Mouse (Mus musculus) neural tube, embryonic 13.5 days (tissue): Measurements from ENCODE around the gene Ikzf5. TPM values are rescaled to one million over a fixed set of nuclear protein-coding genes. Genes with fewer than 3 reads are reported as not detected.
A peak's percentile ranks its signal among the peaks of the same experiment; 100 is the strongest.
"Not testable (repeated sequence)": the region's sequence is repeated elsewhere in the genome, so short reads cannot be mapped to it uniquely, and the experiment has no call there.

Experiments used
- ATAC-seq: fragments of 200-750 bp; cut with Nextera tagmentation; 2 replicates; pipeline ENCODE4 v1.8.0; 2017; ENCODE audit warnings: low read depth, mild to moderate bottlenecking, moderate TSS enrichment, moderate library complexity
- H3K27ac ChIP-seq: fragments of 300-500 bp; sonication (generic); replicated peaks from 2 replicates; pipeline ENCODE4 v1.5.1; 2015; ENCODE audit warnings: moderate library complexity, mild to moderate bottlenecking, inconsistent platforms
- H3K27me3 ChIP-seq: fragments of 300-500 bp; sonication (generic); 2 replicates; pipeline ENCODE4 v1.6.1; 2015; ENCODE audit warnings: mild to moderate bottlenecking, inconsistent platforms
- H3K36me3 ChIP-seq: fragments of 300-500 bp; sonication (generic); 2 replicates; pipeline ENCODE4 v1.6.1; 2015; ENCODE audit warnings: mild to moderate bottlenecking, inconsistent platforms
- H3K4me1 ChIP-seq: fragments of 300-500 bp; sonication (generic); replicated peaks from 2 replicates; pipeline ENCODE4 v1.6.1; 2015; ENCODE audit warnings: inconsistent platforms
- H3K4me2 ChIP-seq: fragments of 300-500 bp; sonication (generic); 2 replicates; pipeline ENCODE4 v1.6.1; 2015; ENCODE audit warnings: inconsistent platforms, mild to moderate bottlenecking, moderate library complexity
- H3K4me3 ChIP-seq: fragments of 300-500 bp; sonication (generic); 2 replicates; pipeline ENCODE4 v1.5.1; 2015; ENCODE audit warnings: mild to moderate bottlenecking, inconsistent platforms
- H3K9ac ChIP-seq: fragments of 300-500 bp; sonication (generic); 2 replicates; pipeline ENCODE4 v1.6.1; 2015; ENCODE audit warnings: moderate library complexity, mild to moderate bottlenecking, inconsistent platforms
- H3K9me3 ChIP-seq: fragments of 300-500 bp; sonication (generic); 2 replicates; pipeline ENCODE4 v1.6.1; 2016; ENCODE audit warnings: inconsistent platforms
- WGBS: fragments of 180-500 bp; shearing (Covaris S2); methylation state at CpG from one replicate; pipeline ENCODE4 v1.1.7; 2015; 5-methylcytosine and 5-hydroxymethylcytosine counted together
- polyA plus RNA-seq: library from polyadenylated mRNA; unstranded; fragments of >200 nt; fragmentation: Nextera tagmentation; extraction: Ambion mirVana; gene quantifications from 2 replicates; pipeline ENCODE4 v1.2.1, GENCODE M21; 2015

Ikzf5 gene
- 12.6 and 15.5 TPM in 2 replicates for polyA plus RNA-seq

GRCm38 (mm10) chr7:131410416-131411058 lies at the start of gene Ikzf5, which contains the start of gene Acadsb:
Gene Ikzf5 (minus strand): TSS chr7:131410521.
Gene Acadsb (plus strand): TSS chr7:131410601.
- H3K27me3 ChIP-seq = no peaks in the 10 kb centered on the region
- peak within 1 kb of the TSS; percentile 92 for H3K4me2 ChIP-seq
- WGBS = under 1% methylated on average over 42 of the region's 42 CpGs
- H3K9ac ChIP-seq = peak within 1 kb of the TSS; percentile 95
- peak within 1 kb of the TSS; percentile 81 for H3K27ac ChIP-seq
- H3K4me3 ChIP-seq = peak within 1 kb of the TSS; percentile 97
- peak; percentile 98 for ATAC-seq
- H3K4me1 ChIP-seq = peaks cover 35% of the 10 kb centered on the region
- no peaks in the 10 kb centered on the region for H3K9me3 ChIP-seq
- no peaks in the 10 kb centered on the region for H3K36me3 ChIP-seq

GRCm38 (mm10) chr7:131456714-131457113 lies 46.4 kb upstream of the Ikzf5 start:
- no peaks in the 10 kb centered on the region for H3K36me3 ChIP-seq
- H3K9ac ChIP-seq = no peak overlapping the region
- H3K4me2 ChIP-seq = no peak overlapping the region
- H3K27ac ChIP-seq = no peak overlapping the region
- no peak for ATAC-seq
- no peaks in the 10 kb centered on the region for H3K4me1 ChIP-seq
- 0 out of 2 replicates have a peak, but pooled peaks cover 1% of the 10 kb centered on the region for H3K9me3 ChIP-seq
- 91% methylated on average over 5 of the region's 5 CpGs for WGBS
- no peaks in the 10 kb centered on the region for H3K27me3 ChIP-seq
- H3K4me3 ChIP-seq = no peak overlapping the region

GRCm38 (mm10) chr7:131437051-131437450 lies 26.7 kb upstream of the Ikzf5 start:
- no peak for ATAC-seq
- Histone ChIP-seq H3K27me3 (no peaks in the 10 kb centered on the region), H3K9me3 (no peaks in the 10 kb centered on the region), H3K27ac (no peak overlapping the region), H3K4me2 (no peak overlapping the region), H3K36me3 (peaks cover 15% of the 10 kb centered on the region), H3K4me3 (no peak overlapping the region), H3K9ac (no peak overlapping the region), H3K4me1 (no peaks in the 10 kb centered on the region)
- WGBS = 60% methylated on average over 3 of the region's 3 CpGs

DNA sequence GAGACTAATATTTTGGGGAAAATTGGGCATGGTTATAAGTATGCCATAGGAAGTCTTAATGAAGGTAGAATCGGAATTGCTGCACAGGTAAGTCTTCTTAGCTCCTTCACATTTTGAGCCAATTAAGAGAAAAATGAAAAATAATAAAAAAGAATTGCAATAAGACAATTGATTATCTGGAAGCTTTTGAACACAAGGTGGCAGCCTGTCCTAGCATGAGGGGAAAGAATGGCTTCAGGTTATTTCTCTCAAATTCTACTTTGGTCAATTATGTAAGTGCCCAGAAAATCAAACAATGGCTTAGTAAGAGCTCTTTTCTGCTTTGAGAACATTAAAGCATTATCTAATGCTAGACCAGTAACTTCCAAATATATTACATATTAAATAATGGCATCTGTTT lies 24.0 kb upstream of the Ikzf5 start:
- Histone ChIP-seq H3K9me3 (no peaks in the 10 kb centered on the region), H3K27ac (no peak overlapping the region), H3K4me3 (no peak overlapping the region), H3K36me3 (peaks cover 24% of the 10 kb centered on the region), H3K9ac (no peak overlapping the region), H3K4me2 (no peak overlapping the region), H3K4me1 (no peaks in the 10 kb centered on the region), H3K27me3 (no peaks in the 10 kb centered on the region)
- ATAC-seq = no peak
- WGBS = 83% methylated on average over 1 of the region's 1 CpGs

GRCm38 (mm10) chr7:131432244-131432643 lies 21.9 kb upstream of the Ikzf5 start:
- ATAC-seq = peak; percentile 40; the same call in 1 of the 2 replicates
- H3K27me3 ChIP-seq = no peaks in the 10 kb centered on the region
- peaks cover 39% of the 10 kb centered on the region for H3K36me3 ChIP-seq

GRCm38 (mm10) chr7:131427331-131427730 lies 17.0 kb upstream of the Ikzf5 start:
- H3K27ac ChIP-seq = no peak overlapping the region
- no peak overlapping the region for H3K9ac ChIP-seq
- no peak overlapping the region for H3K4me3 ChIP-seq
- no peak overlapping the region for H3K4me2 ChIP-seq
- ATAC-seq = no peak
- H3K9me3 ChIP-seq = no peaks in the 10 kb centered on the region
- WGBS = 90% methylated on average over 5 of the region's 5 CpGs
- H3K36me3 ChIP-seq = peaks cover 45% of the 10 kb centered on the region
- no peaks in the 10 kb centered on the region for H3K4me1 ChIP-seq
- H3K27me3 ChIP-seq = no peaks in the 10 kb centered on the region

More at GRCm38 (mm10) chr7:131432244-131432643, 21.9 kb upstream of the Ikzf5 start:
- Histone ChIP-seq H3K4me3 (no peak overlapping the region), H3K27ac (no peak overlapping the region), H3K9ac (no peak overlapping the region), H3K4me1 (no peaks in the 10 kb centered on the region), H3K9me3 (no peaks in the 10 kb centered on the region), H3K4me2 (no peak overlapping the region)
- WGBS = 20% methylated on average over 1 of the region's 1 CpGs

DNA sequence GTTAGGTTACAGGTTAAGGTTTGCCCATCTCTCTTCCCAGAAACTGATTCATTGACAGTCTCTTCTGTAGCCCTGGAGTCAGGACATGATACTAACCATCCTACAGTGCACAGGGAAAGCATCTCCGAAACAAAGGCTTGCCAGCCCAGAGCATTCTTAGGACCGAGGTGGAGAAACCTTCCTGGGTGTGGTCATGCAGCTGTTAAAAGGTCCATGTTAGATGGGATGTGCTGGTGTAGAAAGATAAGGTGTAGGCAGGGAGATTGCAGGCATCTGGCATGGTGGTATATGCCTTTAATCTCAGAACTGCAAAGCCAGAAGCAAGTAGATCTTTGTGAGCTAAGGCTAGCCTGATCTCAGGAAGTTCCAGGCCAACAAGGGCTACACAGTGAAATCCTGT lies 14.6 kb upstream of the Ikzf5 start:
- 91% methylated on average over 2 of the region's 2 CpGs for WGBS
- H3K4me2 ChIP-seq = no peak overlapping the region
- no peak for ATAC-seq
- no peaks in the 10 kb centered on the region for H3K27me3 ChIP-seq
- no peak overlapping the region for H3K4me3 ChIP-seq
- no peak overlapping the region for H3K27ac ChIP-seq
- no peaks in the 10 kb centered on the region for H3K9me3 ChIP-seq
- H3K9ac ChIP-seq = no peak overlapping the region
- H3K36me3 ChIP-seq = peaks cover 26% of the 10 kb centered on the region; the same call in 1 of the 2 replicates
- H3K4me1 ChIP-seq = no peaks in the 10 kb centered on the region

GRCm38 (mm10) chr7:131417605-131418004 lies 7.3 kb upstream of the Ikzf5 start:
- no peak for ATAC-seq
- H3K4me3 ChIP-seq = no peak overlapping the region
- no peaks in the 10 kb centered on the region for H3K36me3 ChIP-seq
- H3K9me3 ChIP-seq = no peaks in the 10 kb centered on the region
- no peak overlapping the region for H3K9ac ChIP-seq
- no peaks in the 10 kb centered on the region for H3K27me3 ChIP-seq
- peaks cover 4% of the 10 kb centered on the region for H3K4me1 ChIP-seq
- H3K27ac ChIP-seq = no peak overlapping the region
- H3K4me2 ChIP-seq = no peak overlapping the region

DNA sequence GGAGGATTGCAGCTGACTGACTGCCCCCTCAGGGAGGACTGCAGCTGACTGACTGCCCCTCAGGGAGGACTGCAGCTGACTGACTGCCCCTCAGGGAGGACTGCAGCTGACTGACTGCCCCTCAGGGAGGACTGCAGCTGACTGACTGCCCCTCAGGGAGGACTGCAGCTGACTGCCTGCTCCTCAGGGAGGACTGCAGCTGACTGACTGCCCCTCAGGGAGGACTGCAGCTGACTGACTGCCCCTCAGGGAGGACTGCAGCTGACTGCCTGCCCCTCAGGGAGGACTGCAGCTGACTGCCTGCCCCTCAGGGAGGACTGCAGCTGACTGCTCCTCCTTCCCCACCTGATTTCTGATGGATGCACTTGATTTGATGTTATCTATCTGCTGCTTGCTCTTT lies 6.4 kb upstream of the Ikzf5 start:
- H3K36me3 ChIP-seq, H3K9ac ChIP-seq, ATAC-seq, H3K9me3 ChIP-seq, H3K4me3 ChIP-seq, H3K27ac ChIP-seq, H3K4me2 ChIP-seq, H3K27me3 ChIP-seq: not testable (repeated sequence)
- peaks cover 13% of the 10 kb centered on the region for H3K4me1 ChIP-seq

DNA sequence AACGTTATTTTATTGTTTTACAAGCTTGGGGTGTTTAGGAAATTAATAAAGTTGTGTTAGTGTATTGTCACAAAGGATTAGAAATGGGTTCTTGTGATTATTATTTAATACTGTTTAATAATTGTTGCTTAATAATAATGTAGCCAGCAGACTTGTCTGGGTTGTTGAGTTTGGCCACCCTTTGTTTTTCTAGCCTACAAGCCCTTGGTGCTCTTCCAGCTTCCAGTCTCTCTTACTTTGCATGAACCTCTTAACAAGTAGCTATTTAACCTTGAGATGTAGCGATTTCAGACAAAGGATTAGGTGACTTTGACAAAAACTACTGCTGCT lies 1.6 kb upstream of the Ikzf5 start:
- Histone ChIP-seq H3K4me3 (peak overlapping the region; percentile 97; the same call in 1 of the 2 replicates), H3K9me3 (no peaks in the 10 kb centered on the region), H3K9ac (peak overlapping the region; percentile 95), H3K27ac (no peak overlapping the region), H3K4me1 (peaks cover 36% of the 10 kb centered on the region), H3K4me2 (peak overlapping the region; percentile 59), H3K36me3 (no peaks in the 10 kb centered on the region), H3K27me3 (no peaks in the 10 kb centered on the region)
- WGBS = 33% methylated on average over 2 of the region's 2 CpGs
- ATAC-seq = no peak

DNA sequence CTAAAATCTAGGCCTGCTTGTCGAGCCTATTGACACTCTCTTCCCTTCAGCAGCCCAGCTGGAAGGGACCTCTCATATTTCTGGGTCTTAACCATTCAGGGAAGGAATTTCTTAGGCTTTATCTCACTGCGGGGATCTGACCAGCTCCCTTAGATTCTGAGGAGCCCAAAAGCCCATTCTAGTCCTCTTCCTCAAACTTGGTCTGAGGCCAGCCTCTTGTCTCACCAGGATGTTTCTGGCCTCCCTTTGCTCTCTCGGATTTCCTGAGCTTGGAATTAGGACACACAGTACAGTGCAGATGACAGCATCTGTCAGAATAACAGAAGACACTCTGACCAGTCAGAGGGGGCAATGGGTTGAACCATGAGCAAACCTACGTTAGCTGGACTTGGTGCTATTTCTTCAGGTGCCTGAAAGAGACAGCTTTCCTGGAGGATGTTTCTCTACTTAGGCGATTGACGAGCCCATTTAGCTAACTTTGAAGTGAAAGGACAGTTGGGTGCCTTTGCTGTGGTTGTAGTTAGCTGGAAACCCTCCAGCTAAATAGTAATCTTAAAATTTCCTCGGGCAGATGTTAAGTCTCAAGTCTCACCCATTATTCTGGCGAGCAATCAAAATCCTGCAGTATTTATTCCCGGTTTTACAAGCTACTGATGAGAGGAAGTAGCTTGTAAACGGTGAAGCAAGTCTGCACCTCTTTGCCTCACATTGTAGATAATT lies 1.1 kb upstream of the Ikzf5 start:
- Histone ChIP-seq H3K9me3 (no peaks in the 10 kb centered on the region), H3K4me2 (peak overlapping the region; percentile 59), H3K4me3 (peak overlapping the region; percentile 97), H3K36me3 (no peaks in the 10 kb centered on the region), H3K4me1 (peaks cover 36% of the 10 kb centered on the region), H3K27ac (no peak overlapping the region), H3K9ac (peak overlapping the region; percentile 95), H3K27me3 (no peaks in the 10 kb centered on the region)
- WGBS = 26% methylated on average over 10 of the region's 10 CpGs
- ATAC-seq = no peak

DNA sequence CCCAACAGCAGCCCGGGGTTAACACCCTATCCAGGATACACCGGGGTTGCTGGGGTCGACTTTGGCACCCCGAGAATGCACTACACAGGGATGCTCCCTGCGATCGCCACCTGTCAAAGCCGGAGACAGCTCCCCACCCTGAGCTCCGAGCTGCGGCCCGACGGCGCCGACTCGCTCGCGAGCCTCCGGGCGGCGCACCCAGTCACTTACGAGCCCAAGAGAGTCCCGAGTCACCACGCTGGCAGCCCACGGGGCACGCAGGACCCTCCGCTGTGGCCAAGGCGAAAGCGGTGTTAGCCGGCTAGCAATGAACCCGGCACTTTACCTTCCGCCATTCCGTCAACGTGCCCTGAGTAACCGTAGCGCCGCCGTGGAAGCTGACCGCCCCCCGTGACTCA lies 334 bp downstream of the Ikzf5 start:
- H3K9ac ChIP-seq = peak overlapping the region; percentile 95
- H3K27ac ChIP-seq = peak overlapping the region; percentile 81
- peak overlapping the region; percentile 92 for H3K4me2 ChIP-seq
- ATAC-seq = peak; percentile 75
- peaks cover 33% of the 10 kb centered on the region for H3K4me1 ChIP-seq
- WGBS = under 1% methylated on average over 38 of the region's 38 CpGs
- H3K9me3 ChIP-seq = no peaks in the 10 kb centered on the region
- H3K4me3 ChIP-seq = peak overlapping the region; percentile 97
- no peaks in the 10 kb centered on the region for H3K36me3 ChIP-seq
- H3K27me3 ChIP-seq = no peaks in the 10 kb centered on the region
